Mouse (Mus musculus): ENCODE results near the gene Ick. TPM values are rescaled to one million over a fixed set of nuclear protein-coding genes. Genes with fewer than 3 reads are reported as not detected.

The Ick gene
- total and polyA plus RNA-seq, 3 experiments = 6.1 to 16.1 TPM; not detected in 1

- Histone ChIP-seq H3K4me1 (ENCODE audit: control insufficient read depth in 1 of 2, insufficient read depth in 2 of 2, low read length in 2 of 2) (peaks cover 21 to 31% of the 10 kb centered on the region in 2 experiments), H3K4me3 (ENCODE audit: control insufficient read depth in 1 of 2, insufficient read depth in 1 of 2, low read depth in 2 of 2, low read length in 2 of 2) (no peak overlapping the region), H3K9me3 (replicated peaks; ENCODE audit: insufficient read depth, low read length) (no peaks in the 10 kb centered on the region), H3K27ac (ENCODE audit: control insufficient read depth, low read depth, low read length) (peak overlapping the region; percentile 83), H3K79me2 (ENCODE audit: control insufficient read depth, insufficient read depth, low read length, poor library complexity) (peaks cover 15% of the 10 kb centered on the region), H3K9ac (ENCODE audit: control insufficient read depth, low read depth, low read length, poor library complexity, severe bottlenecking) (peak overlapping the region; percentile 59), H3K36me3 (ENCODE audit: control insufficient read depth in 1 of 2, insufficient read depth in 2 of 2, low read length in 2 of 2) (peaks cover 34 to 48% of the 10 kb centered on the region in 2 experiments), H3K27me3 (ENCODE audit: control insufficient read depth in 1 of 2, insufficient read depth in 2 of 2, low read length in 2 of 2) (no peaks in the 10 kb centered on the region)
- DNase-seq (ENCODE audit: low read depth, low spot score) = no peak
- TF ChIP-seq ETS1 (IDR thresholded peaks at IDR 0.05; ENCODE audit: low read depth, low read length) (no peak), POLR2AphosphoS2 (IDR thresholded peaks at IDR 0.05; ENCODE audit: low read length) (no peak), CTCF (IDR thresholded peaks at IDR 0.05 in 2 of 3, conservative IDR thresholded peaks at IDR 0.05 in 1 of 3; ENCODE audit: control insufficient read depth in 1 of 3, insufficient read depth in 1 of 3, low read depth in 2 of 3, low read length in 3 of 3, poor library complexity in 1 of 3, severe bottlenecking in 1 of 3) (no peak), NRF1 (IDR thresholded peaks at IDR 0.05; ENCODE audit: insufficient read depth, low read depth, low read length, poor library complexity, severe bottlenecking) (no peak), BHLHE40 (IDR thresholded peaks at IDR 0.05; ENCODE audit: borderline replicate concordance, low read depth, low read length) (no peak), MAFK (IDR thresholded peaks at IDR 0.05; ENCODE audit: borderline replicate concordance, low read depth, low read length) (no peak), GABPA (IDR thresholded peaks at IDR 0.05; ENCODE audit: low read depth, low read length) (no peak), KAT2A (conservative IDR thresholded peaks at IDR 0.05; ENCODE audit: low read depth, low read length) (no peak), TAL1 (IDR thresholded peaks at IDR 0.05; ENCODE audit: low read length) (no peak), TBP (IDR thresholded peaks at IDR 0.05; ENCODE audit: low read depth, low read length) (no peak), MAZ (IDR thresholded peaks at IDR 0.05; ENCODE audit: low read depth, low read length) (no peak), E2F4 (IDR thresholded peaks at IDR 0.05; ENCODE audit: borderline replicate concordance, low read depth, low read length) (no peak), POLR2AphosphoS5 (IDR thresholded peaks at IDR 0.05; ENCODE audit: borderline replicate concordance, low read depth, low read length) (no peak), MAX (IDR thresholded peaks at IDR 0.05; ENCODE audit: low read length) (no peak), SMC3 (IDR thresholded peaks at IDR 0.05; ENCODE audit: low read depth, low read length) (no peak), ZNF384 (IDR thresholded peaks at IDR 0.05; ENCODE audit: low read depth, low read length) (no peak), SIN3A (IDR thresholded peaks at IDR 0.05; ENCODE audit: low read length) (no peak)
These were observed 7.6 kb upstream of the Ick start for GRCm38 (mm10) chr9:78101431-78101830.

- H3K9ac ChIP-seq (ENCODE audit: control insufficient read depth, low read depth, low read length, poor library complexity, severe bottlenecking) = no peak overlapping the region
- TF ChIP-seq EP300 (IDR thresholded peaks at IDR 0.05; ENCODE audit: low read depth in 1 of 2, low read length in 2 of 2) (no peak), MAZ (IDR thresholded peaks at IDR 0.05; ENCODE audit: low read depth, low read length) (no peak), POLR2AphosphoS5 (IDR thresholded peaks at IDR 0.05; ENCODE audit: borderline replicate concordance, low read depth, low read length) (no peak), GATA1 (IDR thresholded peaks at IDR 0.05; ENCODE audit: low read depth, low read length) (no peak), POLR2AphosphoS2 (IDR thresholded peaks at IDR 0.05; ENCODE audit: low read length) (no peak), KAT2A (conservative IDR thresholded peaks at IDR 0.05; ENCODE audit: low read depth, low read length) (no peak), UBTF (IDR thresholded peaks at IDR 0.05; ENCODE audit: borderline replicate concordance, insufficient read depth, low read depth, low read length) (no peak), E2F4 (IDR thresholded peaks at IDR 0.05; ENCODE audit: borderline replicate concordance, low read depth, low read length) (no peak), ZC3H11A (IDR thresholded peaks at IDR 0.05; ENCODE audit: low read depth, low read length) (no peak), RCOR1 (IDR thresholded peaks at IDR 0.05; ENCODE audit: low read depth, low read length) (no peak), JUND (IDR thresholded peaks at IDR 0.05; ENCODE audit: low read depth, low read length) (no peak), MEF2A (IDR thresholded peaks at IDR 0.05; ENCODE audit: extremely low read depth, insufficient replicate concordance, low read depth, low read length, poor library complexity, severe bottlenecking) (no peak), ELF1 (IDR thresholded peaks at IDR 0.05; ENCODE audit: low read depth, low read length) (no peak), HCFC1 (IDR thresholded peaks at IDR 0.05; ENCODE audit: low read depth, low read length) (no peak), MXI1 (IDR thresholded peaks at IDR 0.05; ENCODE audit: low read depth, low read length) (no peak), MAFK (IDR thresholded peaks at IDR 0.05; ENCODE audit: borderline replicate concordance, low read depth, low read length) (no peak), USF1 (IDR thresholded peaks at IDR 0.05; ENCODE audit: low read depth, low read length) (no peak), BHLHE40 (IDR thresholded peaks at IDR 0.05; ENCODE audit: borderline replicate concordance, low read depth, low read length) (no peak), TAL1 (IDR thresholded peaks at IDR 0.05; ENCODE audit: low read length) (no peak)
- no peaks in the 10 kb centered on the region for H3K27me3 ChIP-seq (ENCODE audit: control insufficient read depth in 1 of 2, insufficient read depth in 2 of 2, low read length in 2 of 2)
- peaks cover 10 to 57% of the 10 kb centered on the region in 2 experiments for H3K36me3 ChIP-seq (ENCODE audit: control insufficient read depth in 1 of 2, insufficient read depth in 2 of 2, low read length in 2 of 2)
- no peak overlapping the region for H3K4me3 ChIP-seq (ENCODE audit: control insufficient read depth in 1 of 2, insufficient read depth in 1 of 2, low read depth in 2 of 2, low read length in 2 of 2)
- H3K27ac ChIP-seq (ENCODE audit: control insufficient read depth, low read depth, low read length) = peak overlapping the region; percentile 80; the same call in 1 of the 2 replicates
- peaks cover 33% of the 10 kb centered on the region for H3K79me2 ChIP-seq (ENCODE audit: control insufficient read depth, insufficient read depth, low read length, poor library complexity)
- DNase-seq (ENCODE audit: low read depth, low spot score) = no peak
- H3K9me3 ChIP-seq (replicated peaks; ENCODE audit: insufficient read depth, low read length) = no peaks in the 10 kb centered on the region
- H3K4me1 ChIP-seq (ENCODE audit: control insufficient read depth in 1 of 2, insufficient read depth in 2 of 2, low read length in 2 of 2) = peaks cover 21 to 37% of the 10 kb centered on the region in 2 experiments
These were observed 4.9 kb upstream of the Ick start for GRCm38 (mm10) chr9:78103965-78104560.

All from MEL (cell line).